In genomic region chr1:193702707-193703419, GRCm38 (mm10) we compare ENCODE assay signal across 8 mouse cellular contexts.
DNase-seq lines count a peak whose midpoint lies in the region; ATAC-seq and TF ChIP-seq lines count a peak whose summit lies in the region.

No protein-coding gene starts in this region.

- no peak overlapping the region for H3K9ac ChIP-seq in embryonic facial prominence, embryonic 14.5 days (ENCODE audit: low read depth, low read length)

- H3K4me1 ChIP-seq in bone marrow, adult 2 months (ENCODE audit: control insufficient read depth, insufficient read depth, low read length): no peaks in the 10 kb centered on the region; the same call in 1 of the 2 replicates
- no peaks in the 10 kb centered on the region for H3K4me1 ChIP-seq in embryonic facial prominence, embryonic 14.5 days (ENCODE audit: control insufficient read depth, insufficient read depth, low read length)

- peak; percentile 73 for TF ChIP-seq CTCF in bone marrow, adult 2 months (IDR thresholded peaks at IDR 0.05; ENCODE audit: control insufficient read depth, insufficient read depth, low read length)

- no peak overlapping the region for H3K27ac ChIP-seq in bone marrow, adult 2 months (ENCODE audit: control insufficient read depth, insufficient read depth, low read depth, low read length, poor library complexity)
- no peak overlapping the region for H3K27ac ChIP-seq in embryonic facial prominence, embryonic 14.5 days (replicated peaks; ENCODE audit: low read depth, low read length)

- H3K4me2 ChIP-seq in embryonic facial prominence, embryonic 14.5 days (ENCODE audit: low read depth, low read length): peak overlapping the region; percentile 46

- intact Hi-C loops in heart, postnatal 10 days (cut with DNase I): loop anchor here (2.0 kb wide), 1 partner anchor 128 kb away; no protein-coding TSS in a partner anchor

- DNase-seq in CD4-positive, CD25-positive, alpha-beta regulatory T cell, adult 2 months (ENCODE audit: low read depth, low spot score): peak; percentile 61
- DNase-seq in embryonic facial prominence, embryonic 14.5 days (ENCODE audit: low spot score): peak; percentile 64
- peak; percentile 38 to 68 for DNase-seq in heart, postnatal 10 days
- DNase-seq in kidney, postnatal 25 days: peak; percentile 31 to 54
- DNase-seq in lung, postnatal 14 days: peak; percentile 58
- DNase-seq in right cerebral cortex, postnatal 14 days: peak; percentile 26

- H3K9me3 ChIP-seq in embryonic facial prominence, embryonic 14.5 days (ENCODE audit: control insufficient read depth, low read length): no peaks in the 10 kb centered on the region

- no peak for TF ChIP-seq POLR2A in bone marrow, adult 2 months (IDR thresholded peaks at IDR 0.05; ENCODE audit: borderline replicate concordance, control insufficient read depth, low read depth, low read length)

- H3K36me3 ChIP-seq in embryonic facial prominence, embryonic 14.5 days (ENCODE audit: control insufficient read depth, insufficient read depth, low read length): no peaks in the 10 kb centered on the region

- 39% methylated on average over 15 of the region's 15 CpGs for WGBS in bone marrow, adult 2 months
- 29% methylated on average over 15 of the region's 15 CpGs for WGBS in embryonic facial prominence, embryonic 14.5 days

- ATAC-seq in CD4-positive, CD25-positive, alpha-beta regulatory T cell, adult 4 months: no peak
- ATAC-seq in embryonic facial prominence, embryonic 14.5 days (ENCODE audit: low read depth): no peak

- H3K27me3 ChIP-seq in embryonic facial prominence, embryonic 14.5 days (replicated peaks; ENCODE audit: control insufficient read depth, insufficient read depth, low read length): no peaks in the 10 kb centered on the region

- H3K4me3 ChIP-seq in bone marrow, adult 2 months (replicated peaks; ENCODE audit: control insufficient read depth, low read depth, low read length): no peak overlapping the region
- peak overlapping the region; percentile 5; the same call in 1 of the 2 replicates for H3K4me3 ChIP-seq in embryonic facial prominence, embryonic 14.5 days (ENCODE audit: low read depth, low read length)
